Mouse (Mus musculus): ENCODE results near the gene C1qtnf4.

- TF ChIP-seq GATA1 (IDR thresholded peaks at IDR 0.05; ENCODE audit: low read length) (peak; percentile 80), TAL1 (IDR thresholded peaks at IDR 0.05; ENCODE audit: low read length) (peak; percentile 63)
Observed at GRCm38 (mm10) chr2:90893673-90894298, 8.1 kb downstream of the C1qtnf4 start.

Measured in erythroblast, embryonic 14.5 days (primary cell).